Mouse (Mus musculus): ENCODE results near the gene Ccnd1.

DNA sequence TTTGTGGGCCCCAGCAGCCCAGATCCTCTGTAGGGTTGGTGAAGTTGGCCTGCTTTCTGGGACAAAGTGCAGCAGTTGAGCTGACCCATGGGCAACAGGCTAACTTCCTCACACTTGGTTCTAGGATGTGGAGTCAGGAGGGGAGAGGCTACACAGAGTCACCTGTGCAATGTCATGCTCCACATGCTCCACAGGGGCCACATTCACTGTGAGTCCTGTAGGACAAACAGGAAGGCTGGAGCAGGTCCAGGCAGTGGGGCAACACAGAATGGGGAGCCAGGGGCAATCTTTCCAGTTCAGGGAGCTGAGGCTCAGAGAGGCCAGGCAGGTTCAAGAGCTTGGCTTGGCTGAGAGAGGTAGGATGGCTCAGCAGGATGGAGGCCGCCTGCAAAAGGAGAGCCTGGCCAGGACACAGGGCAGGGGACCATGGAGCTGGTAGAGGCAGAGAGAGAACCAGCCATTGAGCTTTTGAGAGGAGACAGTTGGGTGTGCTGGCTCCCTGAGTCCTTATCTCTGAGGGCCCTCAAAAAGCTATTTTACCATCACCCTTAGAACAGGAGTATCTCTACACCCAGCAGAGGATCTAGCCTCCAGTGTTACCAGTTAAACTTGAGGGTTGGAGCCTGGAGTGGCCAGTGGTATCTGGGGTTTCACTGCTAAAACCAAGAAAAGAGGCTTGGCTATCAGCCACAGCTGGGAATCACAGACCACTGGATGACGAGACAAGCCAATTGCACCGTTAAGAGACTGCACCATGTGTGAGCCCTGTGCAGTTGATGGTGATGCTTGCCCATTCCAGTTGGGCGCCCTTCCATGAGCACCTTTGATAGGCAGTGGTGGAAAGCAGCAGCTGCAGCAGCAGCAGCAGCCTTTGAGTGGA, 11.5 kb downstream of the Ccnd1 start:
- TF ChIP-seq POLR2A (IDR thresholded peaks at IDR 0.05; ENCODE audit: extremely low read depth, insufficient read depth, low read length) (no peak), CTCF (IDR thresholded peaks at IDR 0.05; ENCODE audit: extremely low read depth, insufficient read depth, low read length) (no peak)

All from cortical plate, adult 2 months (tissue).